Mouse (Mus musculus) embryonic facial prominence, embryonic 13.5 days (tissue): Measurements from ENCODE around the gene Gmip. TPM values are rescaled to one million over a fixed set of nuclear protein-coding genes. Genes with fewer than 3 reads are reported as not detected.

Experiments used
- ATAC-seq: fragments of 200-750 bp; cut with Nextera tagmentation; 2 replicates; pipeline ENCODE4 v1.8.0; 2017; ENCODE audit warnings: low read depth; ENCODE audit not compliant: insufficient number of reproducible peaks, insufficient read depth, low FRiP score, low TSS enrichment
- H3K27ac ChIP-seq: fragments of 300-500 bp; sonication (generic); 2 replicates; pipeline ENCODE4 v1.5.1; 2015; ENCODE audit warnings: moderate library complexity, mild to moderate bottlenecking, inconsistent platforms
- H3K27me3 ChIP-seq: fragments of 300-500 bp; sonication (generic); 2 replicates; pipeline ENCODE4 v1.6.1; 2015; ENCODE audit warnings: mild to moderate bottlenecking, inconsistent platforms
- H3K36me3 ChIP-seq: fragments of 300-500 bp; sonication (generic); 2 replicates; pipeline ENCODE4 v1.6.1; 2015; ENCODE audit warnings: mild to moderate bottlenecking, inconsistent platforms
- H3K4me1 ChIP-seq: fragments of 300-500 bp; sonication (generic); 2 replicates; pipeline ENCODE4 v1.6.1; 2015; ENCODE audit warnings: inconsistent platforms
- H3K4me2 ChIP-seq: fragments of 300-500 bp; sonication (generic); 2 replicates; pipeline ENCODE4 v1.6.1; 2015; ENCODE audit warnings: moderate library complexity, mild to moderate bottlenecking, inconsistent platforms
- H3K4me3 ChIP-seq: fragments of 300-500 bp; sonication (generic); 2 replicates; pipeline ENCODE4 v1.5.1; 2015; ENCODE audit warnings: mild to moderate bottlenecking, inconsistent platforms
- H3K9ac ChIP-seq: fragments of 300-500 bp; sonication (generic); 2 replicates; pipeline ENCODE4 v1.6.1; 2015; ENCODE audit warnings: mild to moderate bottlenecking, inconsistent platforms
- H3K9me3 ChIP-seq: fragments of 300-500 bp; sonication (generic); 2 replicates; pipeline ENCODE4 v1.6.1; 2016; ENCODE audit warnings: inconsistent platforms
- WGBS: fragments of 180-500 bp; shearing (Covaris S2); methylation state at CpG from one replicate; pipeline ENCODE4 v1.1.7; 2015; ENCODE audit warnings: mixed read lengths; 5-methylcytosine and 5-hydroxymethylcytosine counted together
- polyA plus RNA-seq: library from polyadenylated mRNA; unstranded; fragments of >200 nt; fragmentation: Nextera tagmentation; extraction: Ambion mirVana; gene quantifications from 2 replicates; pipeline ENCODE4 v1.2.1, GENCODE M21; 2015

Gene Gmip
- polyA plus RNA-seq, 1 experiment from 2014 or later = 11.0 TPM

DNA sequence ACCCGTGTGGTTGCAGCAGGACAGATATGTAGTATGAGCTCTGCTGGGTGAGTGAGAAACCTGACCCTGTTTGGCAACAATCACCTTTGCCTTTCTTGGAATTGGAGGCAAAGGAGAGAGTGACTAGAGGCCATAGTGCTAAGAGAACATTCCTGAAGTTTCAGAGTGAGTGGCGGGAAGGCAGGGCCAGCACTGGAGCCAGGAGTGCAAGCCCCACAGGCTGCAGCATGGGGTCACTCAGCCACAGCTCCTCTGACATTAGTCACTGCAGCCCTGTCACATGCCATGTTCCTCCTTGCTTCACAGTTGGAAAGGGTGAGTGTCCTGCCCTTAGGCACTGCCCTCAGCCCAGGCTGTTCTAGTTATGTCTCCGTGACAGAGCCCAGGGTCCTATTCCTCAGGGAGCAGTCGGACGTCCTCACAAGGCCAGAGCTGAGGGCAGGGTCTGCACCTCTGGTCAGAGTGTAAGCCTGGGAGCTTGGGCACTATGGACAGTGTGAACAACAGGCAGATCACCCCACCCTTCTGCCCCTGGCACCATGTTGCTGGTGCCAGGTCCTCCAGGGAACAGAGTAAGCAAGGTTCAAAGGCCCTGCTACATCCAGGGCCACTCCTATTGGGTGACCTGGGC is 59.3 kb downstream of the Gmip start:
- Histone ChIP-seq H3K4me1 (no peaks in the 10 kb centered on the region), H3K27ac (no peak overlapping the region), H3K4me2 (no peak overlapping the region), H3K9ac (no peak overlapping the region), H3K36me3 (no peaks in the 10 kb centered on the region), H3K4me3 (no peak overlapping the region), H3K9me3 (no peaks in the 10 kb centered on the region), H3K27me3 (no peaks in the 10 kb centered on the region)
- WGBS = 47% methylated on average over 5 of the region's 5 CpGs
- no peak for ATAC-seq

- no peak overlapping the region for H3K27ac ChIP-seq
- H3K27me3 ChIP-seq = no peaks in the 10 kb centered on the region
- H3K36me3 ChIP-seq = no peaks in the 10 kb centered on the region
- no peaks in the 10 kb centered on the region for H3K9me3 ChIP-seq
- WGBS = 85% methylated on average over 11 of the region's 11 CpGs
- H3K4me3 ChIP-seq = no peak overlapping the region
- no peak for ATAC-seq
- no peak overlapping the region for H3K9ac ChIP-seq
- no peak overlapping the region for H3K4me2 ChIP-seq
- no peaks in the 10 kb centered on the region for H3K4me1 ChIP-seq
Measured at GRCm38 (mm10) chr8:69870003-69870765, 61.7 kb downstream of the Gmip start.

- H3K9me3 ChIP-seq = no peaks in the 10 kb centered on the region
- 81% methylated on average over 6 of the region's 6 CpGs for WGBS
- no peak overlapping the region for H3K27ac ChIP-seq
- no peaks in the 10 kb centered on the region for H3K36me3 ChIP-seq
- no peak for ATAC-seq
- no peak overlapping the region for H3K4me2 ChIP-seq
- H3K27me3 ChIP-seq = peaks cover under 1% of the 10 kb centered on the region
- no peak overlapping the region for H3K4me3 ChIP-seq
- H3K9ac ChIP-seq = no peak overlapping the region
- H3K4me1 ChIP-seq = no peaks in the 10 kb centered on the region
Measured at GRCm38 (mm10) chr8:69870907-69871306, 62.4 kb downstream of the Gmip start.

Other genes starting within 250 kb of the Gmip start
- 27.6 and 30.4 TPM in 2 replicates for gene Zfp868, start 183.1 kb upstream of the Gmip start, polyA plus RNA-seq
- gene Zfp964, start 154.2 kb upstream of the Gmip start, polyA plus RNA-seq = 2.6 and 3.8 TPM in 2 replicates
- 31.0 and 32.6 TPM in 2 replicates for gene Zfp869, start 98.0 kb upstream of the Gmip start, polyA plus RNA-seq
- gene Zfp963, start 58.7 kb upstream of the Gmip start, polyA plus RNA-seq = 6.9 and 8.9 TPM in 2 replicates
- not detected in 2 replicates for gene Gm20422, start 33.8 kb upstream of the Gmip start, polyA plus RNA-seq
- 46.5 and 48.1 TPM in 2 replicates for gene Atp13a1, start 17.5 kb upstream of the Gmip start, polyA plus RNA-seq
- gene Zfp866, start 17.5 kb upstream of the Gmip start, polyA plus RNA-seq = 39.4 and 41.6 TPM in 2 replicates
- 0.55 and 0.58 TPM in 2 replicates for gene Lpar2, start 13.8 kb downstream of the Gmip start, polyA plus RNA-seq
- 8.7 and 9.7 TPM in 2 replicates for gene Pbx4, start 23.8 kb downstream of the Gmip start, polyA plus RNA-seq
- 0.96 and 1.1 TPM in 2 replicates for gene Cilp2, start 79.0 kb downstream of the Gmip start, polyA plus RNA-seq
- 4.5 and 4.7 TPM in 2 replicates for gene Tssk6, start 93.5 kb downstream of the Gmip start, polyA plus RNA-seq
- gene Ndufa13, start 93.9 kb downstream of the Gmip start, polyA plus RNA-seq = 178 and 184 TPM in 2 replicates
- 3.6 TPM in 2 replicates for gene Yjefn3, start 94.0 kb downstream of the Gmip start, polyA plus RNA-seq
- 35.5 and 35.6 TPM in 2 replicates for gene Gatad2a, start 187.7 kb downstream of the Gmip start, polyA plus RNA-seq
- 60.3 and 63.7 TPM in 2 replicates for gene Mau2, start 234.1 kb downstream of the Gmip start, polyA plus RNA-seq
- gene Sugp1, start 234.1 kb downstream of the Gmip start, polyA plus RNA-seq = 51.1 and 56.5 TPM in 2 replicates